Mouse (Mus musculus) right cerebral cortex, adult 2 months (tissue): ENCODE data around the gene Fbxo2.

Experiments
- DNase-seq, 2 experiments: peaks; one replicate each; pipeline ENCODE4 v3.0.0; 2021 to 2022; ENCODE audit warnings: low spot score in 2 of 2

Gene Fbxo2

GRCm38 (mm10) chr4:148143721-148144120 is 16.7 kb upstream of the Fbxo2 start:
- DNase-seq, result no peak

- no peak for DNase-seq
Observed at GRCm38 (mm10) chr4:148147714-148148113, 12.7 kb upstream of the Fbxo2 start.

GRCm38 (mm10) chr4:148149540-148149939 is 10.9 kb upstream of the Fbxo2 start:
- no peak for DNase-seq

- DNase-seq, result no peak
Observed at GRCm38 (mm10) chr4:148150242-148150641, 10.2 kb upstream of the Fbxo2 start.

- no peak for DNase-seq
Observed at GRCm38 (mm10) chr4:148150953-148151266, 9.5 kb upstream of the Fbxo2 start.

GRCm38 (mm10) chr4:148151267-148152168 is 8.9 kb upstream of the Fbxo2 start, which contains the start of gene Fbxo6:
TSS of gene Fbxo6 (minus strand) at chr4:148152140.
- DNase-seq, result peak; percentile 82 to 85

- no peak for DNase-seq
Observed at GRCm38 (mm10) chr4:148152547-148152946, 7.9 kb upstream of the Fbxo2 start.

- DNase-seq, result no peak
Observed at GRCm38 (mm10) chr4:148154006-148154405, 6.4 kb upstream of the Fbxo2 start.

- DNase-seq, result peak; percentile 73 to 76
Observed at GRCm38 (mm10) chr4:148154982-148155381, 5.4 kb upstream of the Fbxo2 start.

GRCm38 (mm10) chr4:148158436-148159348 is 1.7 kb upstream of the Fbxo2 start:
- DNase-seq, result peak in 1 of 2 experiments; percentile 61

- peak; percentile 98 to 99 for DNase-seq
Observed at GRCm38 (mm10) chr4:148159544-148160435, 631 bp upstream of the Fbxo2 start.

- peak; percentile 75 to 79 for DNase-seq
Observed at GRCm38 (mm10) chr4:148164002-148164439, 3.6 kb downstream of the Fbxo2 start.

GRCm38 (mm10) chr4:148164461-148164860 is 4.0 kb downstream of the Fbxo2 start:
- DNase-seq, result no peak

- no peak for DNase-seq
Observed at GRCm38 (mm10) chr4:148165551-148165950, 5.1 kb downstream of the Fbxo2 start.

GRCm38 (mm10) chr4:148166431-148166830 is 6.0 kb downstream of the Fbxo2 start:
- DNase-seq, result peak; percentile 69 to 70

- peak; percentile 73 to 78 for DNase-seq
Observed at GRCm38 (mm10) chr4:148166986-148167385, 6.6 kb downstream of the Fbxo2 start.

- peak in 1 of 2 experiments; percentile 65 for DNase-seq
Observed at GRCm38 (mm10) chr4:148168287-148168686, 7.9 kb downstream of the Fbxo2 start.

GRCm38 (mm10) chr4:148169586-148169985 is 9.2 kb downstream of the Fbxo2 start:
- no peak for DNase-seq

GRCm38 (mm10) chr4:148170842-148171241 is 10.4 kb downstream of the Fbxo2 start:
- DNase-seq, result peak; percentile 68 to 75

- no peak for DNase-seq
Observed at GRCm38 (mm10) chr4:148171261-148171660, 10.8 kb downstream of the Fbxo2 start.

- DNase-seq, result peak; percentile 68 to 72
Observed at GRCm38 (mm10) chr4:148173811-148174494, 13.5 kb downstream of the Fbxo2 start.
